Mouse (Mus musculus) lung, embryonic 16.5 days (tissue): ENCODE results near the gene Gm49337. TPM values are rescaled to one million over a fixed set of nuclear protein-coding genes. Genes with fewer than 3 reads are reported as not detected.
A peak's percentile ranks its signal among the peaks of the same experiment; 100 is the strongest.

ENCODE experiments used
- ATAC-seq: fragments of 200-750 bp; cut with Nextera tagmentation; 2 replicates; pipeline ENCODE4 v1.8.0; 2017; ENCODE audit warnings: low read depth, mild to moderate bottlenecking, moderate library complexity
- H3K27ac ChIP-seq: fragments of 300-500 bp; sonication (generic); 2 replicates; pipeline ENCODE4 v1.5.1; 2014; ENCODE audit warnings: mild to moderate bottlenecking, control low read depth, low read length
- H3K27me3 ChIP-seq: fragments of 300-500 bp; sonication (generic); 2 replicates; pipeline ENCODE4 v1.6.1; 2014; ENCODE audit warnings: low read depth, low read length, mixed read lengths; ENCODE audit not compliant: control insufficient read depth, insufficient read depth
- H3K36me3 ChIP-seq: fragments of 300-500 bp; sonication (generic); 2 replicates; pipeline ENCODE4 v1.6.1; 2014; ENCODE audit warnings: low read length; ENCODE audit not compliant: control insufficient read depth, insufficient read depth
- H3K4me1 ChIP-seq: fragments of 300-500 bp; sonication (generic); replicated peaks from 2 replicates; pipeline ENCODE4 v1.6.1; 2014; ENCODE audit warnings: low read length, mixed read lengths; ENCODE audit not compliant: control insufficient read depth, insufficient read depth
- H3K4me2 ChIP-seq: fragments of 300-500 bp; sonication (generic); 2 replicates; pipeline ENCODE4 v1.6.1; 2014; ENCODE audit warnings: low read depth, low read length, control low read depth
- H3K4me3 ChIP-seq: fragments of 300-500 bp; sonication (generic); 2 replicates; pipeline ENCODE4 v1.5.1; 2014; ENCODE audit warnings: mild to moderate bottlenecking, low read length, control low read depth
- H3K9ac ChIP-seq: fragments of 300-500 bp; sonication (generic); 2 replicates; pipeline ENCODE4 v1.6.1; 2014; ENCODE audit warnings: low read length, control low read depth
- H3K9me3 ChIP-seq: fragments of 300-500 bp; sonication (generic); 2 replicates; pipeline ENCODE4 v1.6.1; 2016; ENCODE audit warnings: low read length; ENCODE audit not compliant: control insufficient read depth
- WGBS: fragments of 180-500 bp; shearing (Covaris S2); extraction: QIAGEN DNeasy Blood & Tissue Kit; methylation state at CpG from one replicate; pipeline ENCODE4 v1.1.7; 2014; 5-methylcytosine and 5-hydroxymethylcytosine counted together
- polyA plus RNA-seq: library from polyadenylated mRNA; unstranded; fragments of >200 nt; fragmentation: Nextera tagmentation; extraction: Ambion mirVana; gene quantifications from 2 replicates; pipeline ENCODE4 v1.2.1, GENCODE M21; 2015

Gene Gm49337
- polyA plus RNA-seq, 1 experiment from 2014 or later, result not detected

DNA sequence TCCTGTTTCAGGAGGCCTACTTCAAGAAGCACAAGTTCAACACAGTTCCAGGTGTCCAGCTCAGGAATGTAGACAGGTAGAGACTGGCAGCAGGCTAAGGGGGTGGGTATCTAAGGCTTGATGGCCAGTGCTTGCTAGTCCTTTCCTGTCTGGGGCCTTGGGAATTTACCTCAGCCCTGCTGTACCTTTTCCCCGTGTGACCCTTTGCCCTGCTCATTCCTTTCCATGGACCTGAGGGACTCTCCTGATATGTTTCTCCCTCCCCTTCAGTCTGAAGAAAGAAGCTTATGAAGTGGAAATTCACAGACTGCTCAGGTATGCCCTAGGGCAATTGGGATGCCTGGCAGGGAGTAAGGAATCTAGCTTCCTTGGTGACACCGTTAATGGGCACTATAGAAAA is 15.3 kb upstream of the Gm49337 start:
- no peak overlapping the region for H3K4me3 ChIP-seq
- H3K36me3 ChIP-seq, result peaks cover 57% of the 10 kb centered on the region
- H3K9me3 ChIP-seq, result no peaks in the 10 kb centered on the region
- H3K4me2 ChIP-seq, result no peak overlapping the region
- ATAC-seq, result no peak
- WGBS, result 90% methylated on average over 2 of the region's 2 CpGs
- H3K9ac ChIP-seq, result no peak overlapping the region
- no peaks in the 10 kb centered on the region for H3K27me3 ChIP-seq
- H3K27ac ChIP-seq, result no peak overlapping the region
- H3K4me1 ChIP-seq, result peaks cover 4% of the 10 kb centered on the region

DNA sequence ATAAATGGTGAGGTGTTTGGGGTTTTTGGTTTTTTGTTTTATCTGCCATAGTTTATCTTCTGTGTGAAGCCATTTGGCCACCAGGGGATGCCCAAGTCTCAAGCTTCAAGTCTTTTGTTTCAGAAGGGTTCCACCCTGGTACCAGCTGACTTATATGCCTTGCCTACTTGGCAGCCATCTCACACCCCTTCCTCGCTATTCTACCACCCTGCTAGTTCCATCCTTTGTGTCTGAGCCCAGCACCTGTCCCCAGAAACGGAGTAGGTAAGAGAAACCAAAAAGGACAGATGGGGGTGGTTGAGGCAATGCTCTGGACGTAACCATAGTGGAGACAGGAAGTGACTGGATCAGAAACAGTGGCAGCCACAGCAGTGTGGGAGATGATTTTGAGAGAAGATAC is 13.3 kb upstream of the Gm49337 start:
- no peak overlapping the region for H3K4me3 ChIP-seq
- peaks cover 39% of the 10 kb centered on the region for H3K36me3 ChIP-seq
- no peaks in the 10 kb centered on the region for H3K9me3 ChIP-seq
- no peak overlapping the region for H3K27ac ChIP-seq
- ATAC-seq, result peak; percentile 11; the same call in 1 of the 2 replicates
- H3K9ac ChIP-seq, result no peak overlapping the region
- peaks cover 8% of the 10 kb centered on the region for H3K4me1 ChIP-seq
- H3K27me3 ChIP-seq, result no peaks in the 10 kb centered on the region
- WGBS, result 72% methylated on average over 3 of the region's 3 CpGs
- H3K4me2 ChIP-seq, result no peak overlapping the region

DNA sequence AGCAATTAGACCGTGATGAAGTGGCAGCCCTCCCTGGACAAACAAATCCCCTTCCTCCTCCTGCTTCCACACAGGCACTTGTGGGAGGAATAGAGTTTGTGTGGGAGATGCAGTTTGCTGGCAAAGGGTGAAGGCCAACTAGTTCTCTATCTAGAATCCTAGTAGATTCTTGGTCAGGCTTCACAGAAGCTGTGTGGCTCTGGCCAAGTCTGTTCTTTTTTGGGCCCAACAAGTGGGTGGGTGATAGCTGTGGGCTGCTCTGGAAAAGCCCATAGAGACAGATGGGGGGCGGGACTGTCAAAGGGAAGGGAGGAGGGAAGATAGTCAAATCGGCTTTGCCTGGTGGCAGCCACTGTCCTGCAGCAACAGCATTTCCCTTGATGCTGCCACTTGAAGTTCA is 12.4 kb upstream of the Gm49337 start:
- H3K27me3 ChIP-seq, result no peaks in the 10 kb centered on the region
- H3K9me3 ChIP-seq, result no peaks in the 10 kb centered on the region
- peak overlapping the region; percentile 28; the same call in 1 of the 2 replicates for H3K27ac ChIP-seq
- no peak overlapping the region for H3K4me3 ChIP-seq
- H3K36me3 ChIP-seq, result peaks cover 31% of the 10 kb centered on the region
- no peak overlapping the region for H3K4me2 ChIP-seq
- H3K4me1 ChIP-seq, result peaks cover 13% of the 10 kb centered on the region
- H3K9ac ChIP-seq, result no peak overlapping the region
- 70% methylated on average over 3 of the region's 3 CpGs for WGBS
- ATAC-seq, result no peak

GRCm38 (mm10) chr4:116162142-116162541 is 11.0 kb upstream of the Gm49337 start:
- Histone ChIP-seq H3K9ac (no peak overlapping the region), H3K4me2 (no peak overlapping the region), H3K27ac (peak overlapping the region; percentile 41), H3K4me3 (no peak overlapping the region), H3K9me3 (no peaks in the 10 kb centered on the region), H3K36me3 (peaks cover 19% of the 10 kb centered on the region), H3K4me1 (peaks cover 17% of the 10 kb centered on the region), H3K27me3 (no peaks in the 10 kb centered on the region)
- 55% methylated on average over 4 of the region's 4 CpGs for WGBS
- peak; percentile 61 for ATAC-seq

DNA sequence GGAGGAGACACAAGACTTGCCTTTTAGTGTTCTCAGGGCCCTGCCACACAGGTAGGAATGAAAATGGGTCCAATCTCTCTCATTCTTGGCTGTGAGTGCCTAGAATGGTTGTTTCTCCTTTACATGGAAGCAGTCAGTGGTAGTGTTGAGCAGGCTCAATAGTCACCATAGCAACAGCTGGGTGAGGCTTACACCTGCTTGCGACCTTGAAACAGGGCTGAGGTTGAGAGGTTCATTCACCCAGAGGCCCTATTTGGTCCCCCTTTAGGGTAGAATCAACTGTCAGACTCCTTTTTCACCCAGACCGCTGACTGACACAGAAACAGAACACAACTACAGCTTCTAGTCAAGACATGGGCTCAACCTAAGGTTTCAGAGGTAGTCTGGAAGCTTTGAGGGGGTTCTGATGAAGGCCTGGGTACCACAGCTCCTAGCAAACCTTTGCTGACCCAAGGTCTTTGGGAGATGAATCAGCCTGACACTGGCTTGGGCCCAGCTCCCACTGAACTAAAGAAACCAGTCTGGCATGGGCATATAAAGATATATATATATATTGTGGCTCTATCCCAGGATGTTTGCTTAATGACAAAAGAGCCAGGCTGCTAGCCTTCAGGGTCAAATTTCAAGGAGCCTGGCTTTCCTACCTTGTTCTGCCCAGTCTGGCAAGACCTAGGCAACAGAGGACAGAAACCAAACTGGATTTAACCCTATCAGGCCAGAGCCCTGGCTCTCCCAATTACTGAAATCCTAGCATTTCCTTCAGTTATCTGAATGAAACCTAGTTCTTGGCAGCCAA is 8.2 kb upstream of the Gm49337 start:
- peaks cover 17% of the 10 kb centered on the region for H3K4me1 ChIP-seq
- peak overlapping the region; percentile 80 for H3K27ac ChIP-seq
- H3K36me3 ChIP-seq, result no peaks in the 10 kb centered on the region; the same call in 1 of the 2 replicates
- no peak overlapping the region for H3K4me3 ChIP-seq
- peak; percentile 29; the same call in 1 of the 2 replicates for ATAC-seq
- H3K9me3 ChIP-seq, result no peaks in the 10 kb centered on the region
- H3K9ac ChIP-seq, result no peak overlapping the region
- no peaks in the 10 kb centered on the region for H3K27me3 ChIP-seq
- 63% methylated on average over 2 of the region's 2 CpGs for WGBS
- H3K4me2 ChIP-seq, result no peak overlapping the region

GRCm38 (mm10) chr4:116165708-116166407 is 7.3 kb upstream of the Gm49337 start:
- ATAC-seq, result no peak
- Histone ChIP-seq H3K27me3 (no peaks in the 10 kb centered on the region), H3K4me1 (peaks cover 17% of the 10 kb centered on the region), H3K36me3 (no peaks in the 10 kb centered on the region), H3K9ac (no peak overlapping the region), H3K9me3 (no peaks in the 10 kb centered on the region), H3K4me2 (no peak overlapping the region), H3K27ac (peak overlapping the region; percentile 80), H3K4me3 (no peak overlapping the region)
- WGBS, result 35% methylated on average over 8 of the region's 8 CpGs

DNA sequence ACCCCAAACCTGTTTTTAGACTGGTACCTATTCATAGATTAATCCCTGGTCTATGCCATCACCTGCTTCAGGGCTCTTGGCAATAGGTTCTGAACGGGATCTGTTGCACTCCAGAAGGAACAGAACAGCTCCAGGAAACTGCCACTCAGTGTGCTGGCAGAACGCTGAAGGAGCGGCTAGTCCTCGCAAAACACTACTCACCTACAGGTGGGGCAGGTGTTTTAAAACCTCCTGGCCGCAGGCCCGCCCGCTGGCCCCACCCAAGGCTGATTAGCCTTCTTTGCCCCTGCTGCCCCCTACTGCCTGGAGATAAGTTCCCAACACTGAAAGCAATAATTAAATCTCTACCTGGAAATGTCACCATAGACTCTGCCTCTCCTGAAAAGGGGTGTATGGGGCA is 5.8 kb upstream of the Gm49337 start, which contains the start of gene Tspan1:
Gene Tspan1, minus strand, starts transcription at position 198 of the 400 bp plus-strand sequence.
- H3K27ac ChIP-seq, result peak within 1 kb of the TSS; percentile 50
- peaks cover 17% of the 10 kb centered on the region for H3K4me1 ChIP-seq
- ATAC-seq, result peak; percentile 72
- no peaks in the 10 kb centered on the region for H3K9me3 ChIP-seq
- H3K4me3 ChIP-seq, result no peak within 1 kb of the TSS
- H3K36me3 ChIP-seq, result no peaks in the 10 kb centered on the region
- H3K9ac ChIP-seq, result 0 out of 2 replicates have a peak within 1 kb of the TSS, but pooled peaks have one; percentile 13
- H3K4me2 ChIP-seq, result peak within 1 kb of the TSS; percentile 22; the same call in 1 of the 2 replicates
- no peaks in the 10 kb centered on the region for H3K27me3 ChIP-seq
- WGBS, result 23% methylated on average over 7 of the region's 7 CpGs

GRCm38 (mm10) chr4:116168617-116169352 is 4.4 kb upstream of the Gm49337 start:
- peak; percentile 41; the same call in 1 of the 2 replicates for ATAC-seq
- Histone ChIP-seq H3K9ac (no peak overlapping the region), H3K27ac (no peak overlapping the region), H3K27me3 (no peaks in the 10 kb centered on the region), H3K36me3 (no peaks in the 10 kb centered on the region), H3K4me1 (peaks cover 13% of the 10 kb centered on the region), H3K9me3 (no peaks in the 10 kb centered on the region), H3K4me2 (no peak overlapping the region), H3K4me3 (no peak overlapping the region)
- 78% methylated on average over 7 of the region's 8 CpGs for WGBS

DNA sequence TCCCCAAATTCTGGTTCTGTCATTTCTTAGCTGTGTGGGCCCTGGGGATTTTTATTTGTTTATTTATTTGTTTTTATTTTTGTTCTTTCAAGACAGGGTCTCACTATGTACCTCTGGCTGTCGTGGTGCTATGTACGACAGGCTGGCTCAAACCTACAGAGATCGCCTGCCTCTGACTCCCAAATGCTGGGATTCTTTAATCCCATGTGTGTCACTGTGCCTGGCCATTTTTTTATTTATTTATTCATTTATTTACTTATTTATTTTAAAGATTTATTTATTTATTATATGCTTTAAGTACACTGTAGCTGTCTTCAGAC is 3.9 kb upstream of the Gm49337 start:
- WGBS, result 61% methylated on average over 3 of the region's 3 CpGs
- ATAC-seq, result no peak
- Histone ChIP-seq H3K9me3 (no peaks in the 10 kb centered on the region), H3K4me3 (no peak overlapping the region), H3K27ac (no peak overlapping the region), H3K9ac (no peak overlapping the region), H3K4me2 (no peak overlapping the region), H3K27me3 (no peaks in the 10 kb centered on the region), H3K4me1 (peaks cover 16% of the 10 kb centered on the region), H3K36me3 (no peaks in the 10 kb centered on the region)
